ENCODE assay signal across 22 mouse cellular contexts in the genomic region with DNA sequence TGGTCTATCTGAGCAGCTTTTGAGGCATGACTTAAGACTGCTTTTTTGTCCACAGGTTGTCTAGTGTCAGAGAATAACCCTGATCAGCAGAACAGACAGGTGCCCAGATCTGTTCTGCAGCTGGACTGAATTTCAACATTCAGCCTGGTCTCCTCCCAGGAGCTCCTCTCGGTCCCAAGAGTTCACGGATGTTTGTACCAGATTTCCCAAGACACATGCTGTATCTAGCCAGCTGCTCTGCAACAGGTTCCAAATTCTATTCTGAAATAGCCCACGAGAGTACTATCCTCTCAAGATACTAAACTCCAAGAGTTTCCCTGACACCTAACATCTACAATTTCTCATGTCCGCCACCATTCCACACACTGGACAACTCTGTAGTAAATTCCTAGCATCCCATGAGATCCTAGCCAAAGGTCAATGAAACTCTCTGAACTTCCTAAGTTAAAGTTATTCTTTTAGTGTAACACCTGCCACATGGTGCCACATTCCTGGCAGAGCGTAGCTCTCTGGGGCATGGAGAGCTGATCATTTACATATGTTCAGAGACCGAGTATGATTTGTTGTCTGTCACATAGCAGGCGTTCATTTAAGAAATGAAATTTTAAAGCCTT. TPM values are rescaled to one million over a fixed set of nuclear protein-coding genes. Genes with fewer than 3 reads are reported as not detected.
DNase-seq lines count a peak whose midpoint lies in the region; ATAC-seq and TF ChIP-seq lines count a peak whose summit lies in the region.
"Had no signal": no experiment of that assay in that cellular context is flagged by ENCODE, and none has a peak within 500 bp of the region (broad histone marks: within the 10 kb centered on the region; RNA-seq: fewer than 3 reads in every experiment).

No protein-coding gene starts in this region.

- H3K9me3 ChIP-seq in kidney, embryonic 15.5 days (replicated peaks): no peaks in the 10 kb centered on the region
- H3K9me3 ChIP-seq in midbrain, embryonic 11.5 days (ENCODE audit: control insufficient read depth, low read length): no peaks in the 10 kb centered on the region
- H3K9me3 ChIP-seq in midbrain, postnatal 0 days (ENCODE audit: low read length): no peaks in the 10 kb centered on the region
- H3K9me3 ChIP-seq: forebrain, embryonic 12.5 days; heart, embryonic 15.5 days; hindbrain, embryonic 13.5 days; limb, embryonic 13.5 days; midbrain, embryonic 12.5 days had no signal

- peak; percentile 67 for DNase-seq in gastrocnemius, adult 2 months
- no peak for DNase-seq in gastrocnemius, postnatal 10 days
- DNase-seq in kidney, postnatal 4 days: no peak
- peak; percentile 62 for DNase-seq in midbrain, embryonic 11.5 days (ENCODE audit: low spot score, missing footprints)
- no peak for DNase-seq in midbrain, postnatal 0 days (ENCODE audit: low spot score)
- no peak for DNase-seq in adrenal gland, postnatal 36 days
- DNase-seq: adrenal gland, postnatal 25 days; cerebellum, adult 9-10 months; heart, postnatal 36 days; kidney, postnatal 10 days; layer of hippocampus, postnatal 36 days; lung, embryonic 14.5 days; spleen, adult 18-20 months; thymus, postnatal 14 days had no signal

- no peak overlapping the region for H3K4me2 ChIP-seq in kidney, embryonic 15.5 days
- no peak overlapping the region for H3K4me2 ChIP-seq in midbrain, embryonic 11.5 days
- H3K4me2 ChIP-seq in midbrain, postnatal 0 days (ENCODE audit: low read depth, low read length, poor library complexity, severe bottlenecking): no peak overlapping the region
- H3K4me2 ChIP-seq: forebrain, embryonic 12.5 days; heart, embryonic 15.5 days; hindbrain, embryonic 13.5 days; limb, embryonic 13.5 days; lung, embryonic 14.5 days; midbrain, embryonic 12.5 days had no signal

- TF ChIP-seq CTCF in gastrocnemius, adult 2 months (IDR thresholded peaks at IDR 0.05): no peak
- TF ChIP-seq CTCF in midbrain, postnatal 0 days (IDR thresholded peaks at IDR 0.05): no peak

- no peaks in the 10 kb centered on the region for H3K27me3 ChIP-seq in kidney, embryonic 15.5 days
- no peaks in the 10 kb centered on the region for H3K27me3 ChIP-seq in midbrain, embryonic 11.5 days (ENCODE audit: control insufficient read depth, insufficient read depth, low read length)
- no peaks in the 10 kb centered on the region for H3K27me3 ChIP-seq in midbrain, postnatal 0 days (ENCODE audit: insufficient read depth, low read length)
- H3K27me3 ChIP-seq: forebrain, embryonic 12.5 days; heart, embryonic 15.5 days; hindbrain, embryonic 13.5 days; limb, embryonic 13.5 days; midbrain, embryonic 12.5 days had no signal

- intact Hi-C loops in gastrocnemius, adult 2 months (cut with DNase I): no loop called here

- H3K27ac ChIP-seq in gastrocnemius, adult 2 months: peak overlapping the region; percentile 72
- 0 out of 2 replicates have a peak overlapping the region, but pooled peaks have one; percentile 42 for H3K27ac ChIP-seq in kidney, embryonic 15.5 days
- H3K27ac ChIP-seq in midbrain, embryonic 11.5 days (ENCODE audit: low read depth, low read length): no peak overlapping the region
- no peak overlapping the region for H3K27ac ChIP-seq in midbrain, postnatal 0 days (ENCODE audit: low read depth, low read length)
- H3K27ac ChIP-seq: forebrain, embryonic 12.5 days; heart, embryonic 15.5 days; hindbrain, embryonic 13.5 days; limb, embryonic 13.5 days; liver, embryonic 14.5 days; midbrain, embryonic 12.5 days had no signal

- peaks cover 48% of the 10 kb centered on the region for H3K36me3 ChIP-seq in kidney, embryonic 15.5 days
- no peaks in the 10 kb centered on the region; the same call in 1 of the 2 replicates for H3K36me3 ChIP-seq in midbrain, embryonic 11.5 days (ENCODE audit: control insufficient read depth, insufficient read depth, low read length)
- no peaks in the 10 kb centered on the region; the same call in 1 of the 2 replicates for H3K36me3 ChIP-seq in midbrain, postnatal 0 days (ENCODE audit: insufficient read depth, low read length)

- no peak overlapping the region for H3K4me3 ChIP-seq in gastrocnemius, adult 2 months
- no peak overlapping the region for H3K4me3 ChIP-seq in kidney, embryonic 15.5 days (replicated peaks)
- no peak overlapping the region for H3K4me3 ChIP-seq in midbrain, embryonic 11.5 days (ENCODE audit: low read depth, low read length)
- H3K4me3 ChIP-seq in midbrain, postnatal 0 days (ENCODE audit: low read depth, low read length): no peak overlapping the region
- H3K4me3 ChIP-seq: forebrain, embryonic 12.5 days; heart, embryonic 15.5 days; hindbrain, embryonic 13.5 days; limb, embryonic 13.5 days; midbrain, embryonic 12.5 days had no signal

- no peaks in the 10 kb centered on the region for H3K4me1 ChIP-seq in kidney, embryonic 15.5 days
- H3K4me1 ChIP-seq in midbrain, embryonic 11.5 days (ENCODE audit: control insufficient read depth, insufficient read depth, low read length): no peaks in the 10 kb centered on the region
- no peaks in the 10 kb centered on the region for H3K4me1 ChIP-seq in midbrain, postnatal 0 days (ENCODE audit: insufficient read depth, low read length)
- H3K4me1 ChIP-seq: heart, embryonic 15.5 days had no signal

- WGBS in kidney, embryonic 15.5 days: 78% methylated on average over 7 of the region's 7 CpGs
- 82% methylated on average over 7 of the region's 7 CpGs for WGBS in midbrain, embryonic 11.5 days
- WGBS in midbrain, postnatal 0 days: 82% methylated on average over 7 of the region's 7 CpGs

- ATAC-seq in kidney, embryonic 15.5 days (replicated peaks; ENCODE audit: low FRiP score): no peak
- ATAC-seq in midbrain, embryonic 11.5 days (ENCODE audit: low FRiP score): no peak
- ATAC-seq in midbrain, postnatal 0 days (ENCODE audit: low FRiP score): no peak
- ATAC-seq: CD4-positive, CD25-positive, alpha-beta regulatory T cell, adult 4 months had no signal

- H3K9ac ChIP-seq in kidney, embryonic 15.5 days: no peak overlapping the region
- no peak overlapping the region for H3K9ac ChIP-seq in midbrain, embryonic 11.5 days (ENCODE audit: low read length)
- H3K9ac ChIP-seq in midbrain, postnatal 0 days (replicated peaks; ENCODE audit: low read length, poor library complexity, severe bottlenecking): no peak overlapping the region
- H3K9ac ChIP-seq: forebrain, embryonic 12.5 days; heart, embryonic 15.5 days; hindbrain, embryonic 13.5 days; liver, embryonic 14.5 days; lung, embryonic 14.5 days; midbrain, embryonic 12.5 days had no signal

RNA-seq across cellular contexts. Expression of gene Fam193b, which starts 7.5 kb away (rescaled TPM):
- total RNA-seq in gastrocnemius, adult 2 months (2021): 10 to 100 TPM; 14.4 to 16.6 TPM
- 10 to 100 TPM; 19.9 to 26.5 TPM for total RNA-seq in gastrocnemius, postnatal 10 days (2021)
- 35.1 and 43.2 TPM in 2 replicates for polyA plus RNA-seq in kidney, embryonic 15.5 days (2015; fragmentation: Nextera tagmentation; extraction: Ambion mirVana)
- polyA plus RNA-seq in midbrain, embryonic 11.5 days (2014; fragmentation: Nextera tagmentation; extraction: Ambion mirVana): 39.9 and 40.8 TPM in 2 replicates
- total RNA-seq in midbrain, postnatal 0 days (2014; rRNA removed): 73.9 and 90.6 TPM in 2 replicates
- polyA plus RNA-seq in midbrain, postnatal 0 days (2015; fragmentation: Nextera tagmentation; extraction: Ambion mirVana): 42.7 and 43.5 TPM in 2 replicates
- 10 to 100 TPM; 32.3 to 40.4 TPM for total RNA-seq in adrenal gland, postnatal 36 days (2021)

RNA-seq across cellular contexts. Expression of gene Tmed9, which starts 10.2 kb away (rescaled TPM):
- total RNA-seq in gastrocnemius, adult 2 months (2021): 10 to 100 TPM; 53.3 to 77.0 TPM
- total RNA-seq in gastrocnemius, postnatal 10 days (2021): 100 to 1,000 TPM; 147 to 192 TPM
- 160 and 246 TPM in 2 replicates for polyA plus RNA-seq in kidney, embryonic 15.5 days (2015; fragmentation: Nextera tagmentation; extraction: Ambion mirVana)
- polyA plus RNA-seq in midbrain, embryonic 11.5 days (2014; fragmentation: Nextera tagmentation; extraction: Ambion mirVana): 50.0 and 50.8 TPM in 2 replicates
- total RNA-seq in midbrain, postnatal 0 days (2014; rRNA removed): 57.6 and 62.5 TPM in 2 replicates
- 101 and 102 TPM in 2 replicates for polyA plus RNA-seq in midbrain, postnatal 0 days (2015; fragmentation: Nextera tagmentation; extraction: Ambion mirVana)
- total RNA-seq in adrenal gland, postnatal 36 days (2021): 100 to 1,000 TPM; 196 to 197 TPM

RNA-seq across cellular contexts. Expression of gene Ddx41, which starts 26.9 kb away (rescaled TPM):
- 10 to 100 TPM; 10.6 to 11.5 TPM for total RNA-seq in gastrocnemius, adult 2 months (2021)
- 10 to 100 TPM; 12.7 to 13.7 TPM for total RNA-seq in gastrocnemius, postnatal 10 days (2021)
- polyA plus RNA-seq in kidney, embryonic 15.5 days (2015; fragmentation: Nextera tagmentation; extraction: Ambion mirVana): 80.4 and 87.4 TPM in 2 replicates
- 66.7 and 73.8 TPM in 2 replicates for polyA plus RNA-seq in midbrain, embryonic 11.5 days (2014; fragmentation: Nextera tagmentation; extraction: Ambion mirVana)
- total RNA-seq in midbrain, postnatal 0 days (2014; rRNA removed): 51.9 and 58.9 TPM in 2 replicates
- 45.4 and 49.1 TPM in 2 replicates for polyA plus RNA-seq in midbrain, postnatal 0 days (2015; fragmentation: Nextera tagmentation; extraction: Ambion mirVana)
- 10 to 100 TPM; 47.3 to 51.7 TPM for total RNA-seq in adrenal gland, postnatal 36 days (2021)

RNA-seq across cellular contexts. Expression of gene Dok3, which starts 34.3 kb away (rescaled TPM):
- total RNA-seq in gastrocnemius, adult 2 months (2021): 1 to 10 TPM in 1 of 2 experiments, under 1 TPM in 1; 0.77 to 1.5 TPM
- total RNA-seq in gastrocnemius, postnatal 10 days (2021): 1 to 10 TPM; 2.0 to 4.0 TPM
- 2.9 and 3.0 TPM in 2 replicates for polyA plus RNA-seq in kidney, embryonic 15.5 days (2015; fragmentation: Nextera tagmentation; extraction: Ambion mirVana)
- 1.9 TPM in 2 replicates for polyA plus RNA-seq in midbrain, embryonic 11.5 days (2014; fragmentation: Nextera tagmentation; extraction: Ambion mirVana)
- total RNA-seq in midbrain, postnatal 0 days (2014; rRNA removed): 3.0 and 4.5 TPM in 2 replicates
- 1.4 and 1.6 TPM in 2 replicates for polyA plus RNA-seq in midbrain, postnatal 0 days (2015; fragmentation: Nextera tagmentation; extraction: Ambion mirVana)
- total RNA-seq in adrenal gland, postnatal 36 days (2021): 1 to 10 TPM; 2.3 to 4.6 TPM

RNA-seq across cellular contexts. Expression of gene B4galt7, which starts 36.3 kb away (rescaled TPM):
- total RNA-seq in gastrocnemius, adult 2 months (2021): 1 to 10 TPM; 5.9 to 7.1 TPM
- 1 to 10 TPM; 8.3 to 9.2 TPM for total RNA-seq in gastrocnemius, postnatal 10 days (2021)
- polyA plus RNA-seq in kidney, embryonic 15.5 days (2015; fragmentation: Nextera tagmentation; extraction: Ambion mirVana): 25.9 and 28.9 TPM in 2 replicates
- 16.0 and 21.4 TPM in 2 replicates for polyA plus RNA-seq in midbrain, embryonic 11.5 days (2014; fragmentation: Nextera tagmentation; extraction: Ambion mirVana)
- 62.6 and 67.7 TPM in 2 replicates for total RNA-seq in midbrain, postnatal 0 days (2014; rRNA removed)
- 50.1 and 55.1 TPM in 2 replicates for polyA plus RNA-seq in midbrain, postnatal 0 days (2015; fragmentation: Nextera tagmentation; extraction: Ambion mirVana)
- 10 to 100 TPM; 13.4 to 16.6 TPM for total RNA-seq in adrenal gland, postnatal 36 days (2021)

Comparison
In these comparisons a context has a peak if more than half of its experiments do, and no peak if none do; other contexts are left out.
1. DNase-seq: peak in gastrocnemius, adult 2 months (single experiment) and midbrain, embryonic 11.5 days (single experiment); none in gastrocnemius, postnatal 10 days (single experiment), kidney, postnatal 4 days (0 of 2), midbrain, postnatal 0 days (single experiment) and adrenal gland, postnatal 36 days (0 of 2).
2. H3K27ac ChIP-seq: peak in gastrocnemius, adult 2 months (single experiment) and kidney, embryonic 15.5 days (single experiment); none in midbrain, embryonic 11.5 days (single experiment) and midbrain, postnatal 0 days (single experiment).